Mouse (Mus musculus) splenic B cell, adult 2 months (primary cell): Measurements from ENCODE around the gene Dnal4.

Source experiments
- DNase-seq: peaks from one replicate; pipeline ENCODE4 v3.0.0-alpha.2; 2011; ENCODE audit warnings: low read depth, low spot score
- H3K27me3 ChIP-seq: 2 replicates; pipeline ENCODE4 v1.6.1; 2012; ENCODE audit warnings: mild to moderate bottlenecking, low read length, moderate library complexity, mixed read lengths; ENCODE audit not compliant: control insufficient read depth, poor library complexity, insufficient read depth, severe bottlenecking
- H3K36me3 ChIP-seq: 2 replicates; pipeline ENCODE4 v1.6.1; 2012; ENCODE audit warnings: mild to moderate bottlenecking, low read length, moderate library complexity, mixed read lengths; ENCODE audit not compliant: control insufficient read depth, poor library complexity, insufficient read depth, severe bottlenecking

The Dnal4 gene

GRCm38 (mm10) chr15:79807050-79807449, 29.4 kb upstream of the Dnal4 start:
- Histone ChIP-seq H3K36me3 (no peaks in the 10 kb centered on the region), H3K27me3 (peaks cover 4% of the 10 kb centered on the region; the same call in 1 of the 2 replicates)
- no peak for DNase-seq

- no peaks in the 10 kb centered on the region for H3K36me3 ChIP-seq
- DNase-seq: no peak
- H3K27me3 ChIP-seq: peaks cover 4% of the 10 kb centered on the region; the same call in 1 of the 2 replicates
These were observed 27.6 kb upstream of the Dnal4 start for GRCm38 (mm10) chr15:79805246-79805645.

GRCm38 (mm10) chr15:79804352-79805071, 26.9 kb upstream of the Dnal4 start, which contains the start of gene Nptxr:
Gene Nptxr, minus strand, starts transcription at chr15:79804766.
- DNase-seq: peak; percentile 36
- H3K36me3 ChIP-seq: no peaks in the 10 kb centered on the region
- H3K27me3 ChIP-seq: peaks cover 4% of the 10 kb centered on the region; the same call in 1 of the 2 replicates

- H3K36me3 ChIP-seq: no peaks in the 10 kb centered on the region
- peaks cover 4% of the 10 kb centered on the region; the same call in 1 of the 2 replicates for H3K27me3 ChIP-seq
- DNase-seq: peak; percentile 31
These were observed 26.1 kb upstream of the Dnal4 start for GRCm38 (mm10) chr15:79803533-79804351.

GRCm38 (mm10) chr15:79802304-79802703, 24.7 kb upstream of the Dnal4 start:
- no peak for DNase-seq
- Histone ChIP-seq H3K36me3 (no peaks in the 10 kb centered on the region), H3K27me3 (peaks cover 4% of the 10 kb centered on the region; the same call in 1 of the 2 replicates)

DNA sequence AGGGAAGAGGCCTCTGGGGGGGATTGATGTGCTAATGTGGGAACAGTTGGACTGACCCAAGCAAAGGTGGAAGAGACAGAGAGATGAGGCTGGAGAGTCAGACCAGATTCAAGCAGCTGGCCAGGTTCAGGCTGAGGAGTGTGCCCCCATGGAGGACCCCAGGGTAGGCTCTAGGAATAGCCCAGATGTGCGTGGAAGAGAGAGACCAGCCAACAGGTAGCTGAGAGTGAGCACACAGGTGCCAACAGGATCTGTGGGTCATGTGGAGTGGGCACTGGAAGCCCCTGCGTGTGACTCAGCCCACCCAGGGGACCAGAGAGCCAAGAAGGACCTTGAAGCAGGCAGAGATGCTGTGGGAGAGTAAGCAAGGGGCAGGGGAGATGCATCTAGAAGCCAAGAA, 24.0 kb upstream of the Dnal4 start:
- peaks cover 2% of the 10 kb centered on the region; the same call in 1 of the 2 replicates for H3K27me3 ChIP-seq
- no peaks in the 10 kb centered on the region for H3K36me3 ChIP-seq
- no peak for DNase-seq

GRCm38 (mm10) chr15:79800701-79801100, 23.1 kb upstream of the Dnal4 start:
- H3K27me3 ChIP-seq: peaks cover 2% of the 10 kb centered on the region; the same call in 1 of the 2 replicates
- no peaks in the 10 kb centered on the region for H3K36me3 ChIP-seq
- DNase-seq: no peak

DNA sequence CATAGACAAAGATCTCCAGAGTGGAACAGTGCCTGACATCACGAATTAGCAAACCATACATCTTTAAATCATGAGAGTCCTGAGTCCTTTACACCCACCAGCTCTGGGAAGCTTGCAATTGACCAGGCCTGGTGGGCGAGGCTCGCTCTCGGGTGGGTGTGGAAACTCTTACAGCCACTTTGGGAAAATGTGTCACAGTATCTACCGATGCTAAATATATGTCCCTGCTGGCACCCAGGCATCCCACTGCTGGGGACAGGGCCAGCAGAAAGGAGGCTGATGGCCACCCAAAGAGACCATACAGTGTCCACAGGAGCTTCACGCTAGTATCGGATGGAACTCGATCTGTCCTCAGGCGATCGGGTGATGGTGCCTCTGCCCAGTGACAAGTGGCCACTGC, 20.9 kb upstream of the Dnal4 start:
- DNase-seq: no peak
- Histone ChIP-seq H3K36me3 (no peaks in the 10 kb centered on the region), H3K27me3 (no peaks in the 10 kb centered on the region)

GRCm38 (mm10) chr15:79797680-79798079, 20.0 kb upstream of the Dnal4 start:
- H3K36me3 ChIP-seq: no peaks in the 10 kb centered on the region
- DNase-seq: no peak
- no peaks in the 10 kb centered on the region for H3K27me3 ChIP-seq

GRCm38 (mm10) chr15:79797096-79797495, 19.4 kb upstream of the Dnal4 start:
- DNase-seq: no peak
- Histone ChIP-seq H3K36me3 (no peaks in the 10 kb centered on the region), H3K27me3 (no peaks in the 10 kb centered on the region)

- Histone ChIP-seq H3K27me3 (no peaks in the 10 kb centered on the region), H3K36me3 (no peaks in the 10 kb centered on the region)
- DNase-seq: no peak
These were observed 18.6 kb upstream of the Dnal4 start for GRCm38 (mm10) chr15:79796256-79796655.

GRCm38 (mm10) chr15:79794173-79794572, 16.5 kb upstream of the Dnal4 start:
- Histone ChIP-seq H3K36me3 (no peaks in the 10 kb centered on the region), H3K27me3 (no peaks in the 10 kb centered on the region)
- no peak for DNase-seq

DNA sequence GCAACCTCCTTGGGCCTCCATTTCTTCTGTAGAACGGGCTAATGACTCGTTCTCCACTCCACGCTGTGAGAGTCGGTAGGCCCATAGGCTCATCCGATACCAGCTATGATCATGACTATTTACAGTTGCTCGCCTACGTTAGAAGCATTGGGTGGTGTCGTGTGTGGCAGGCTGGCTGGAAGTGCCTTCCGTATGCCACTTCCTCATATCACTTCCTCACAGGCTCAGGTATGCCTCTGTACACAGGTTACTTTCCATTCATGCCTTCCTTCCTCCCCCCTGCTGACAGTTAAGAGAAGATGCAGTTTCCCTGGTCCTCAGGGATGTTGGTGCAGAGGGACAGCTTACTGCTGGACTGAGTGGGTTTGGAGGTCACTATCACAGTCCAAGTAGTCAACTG, 15.4 kb upstream of the Dnal4 start:
- Histone ChIP-seq H3K27me3 (no peaks in the 10 kb centered on the region), H3K36me3 (no peaks in the 10 kb centered on the region)
- peak; percentile 65 for DNase-seq

DNA sequence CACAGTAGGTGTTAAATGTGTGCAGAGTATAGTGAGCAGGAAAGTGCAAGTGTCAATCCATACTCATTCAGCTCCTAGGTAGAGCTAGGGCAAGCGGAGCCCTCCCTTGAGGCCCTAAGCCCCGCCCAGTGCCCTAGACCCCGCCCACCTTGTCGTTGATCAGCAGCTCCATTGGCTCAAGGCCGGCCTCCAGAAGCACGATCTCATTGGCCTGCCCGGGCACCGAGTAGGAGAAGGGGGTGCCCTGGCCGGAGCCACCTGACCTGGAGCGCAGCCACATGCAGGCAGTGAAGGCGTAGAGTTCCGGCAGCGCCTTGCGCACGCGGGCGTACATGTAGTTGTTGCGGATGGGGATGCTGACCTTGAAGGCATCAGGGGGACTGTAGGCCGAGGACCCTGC, 14.8 kb upstream of the Dnal4 start:
- H3K36me3 ChIP-seq: no peaks in the 10 kb centered on the region
- DNase-seq: no peak
- H3K27me3 ChIP-seq: no peaks in the 10 kb centered on the region

GRCm38 (mm10) chr15:79791502-79791901, 13.9 kb upstream of the Dnal4 start:
- peak; percentile 75 for DNase-seq
- Histone ChIP-seq H3K27me3 (no peaks in the 10 kb centered on the region), H3K36me3 (no peaks in the 10 kb centered on the region)
